Mouse (Mus musculus): ENCODE results near the gene Dcakd. TPM values are rescaled to one million over a fixed set of nuclear protein-coding genes. Genes with fewer than 3 reads are reported as not detected.
A peak's percentile ranks its signal among the peaks of the same experiment; 100 is the strongest.

Gene Dcakd
- polyA plus RNA-seq, 1 experiment from 2014 or later, result 198 TPM

DNA sequence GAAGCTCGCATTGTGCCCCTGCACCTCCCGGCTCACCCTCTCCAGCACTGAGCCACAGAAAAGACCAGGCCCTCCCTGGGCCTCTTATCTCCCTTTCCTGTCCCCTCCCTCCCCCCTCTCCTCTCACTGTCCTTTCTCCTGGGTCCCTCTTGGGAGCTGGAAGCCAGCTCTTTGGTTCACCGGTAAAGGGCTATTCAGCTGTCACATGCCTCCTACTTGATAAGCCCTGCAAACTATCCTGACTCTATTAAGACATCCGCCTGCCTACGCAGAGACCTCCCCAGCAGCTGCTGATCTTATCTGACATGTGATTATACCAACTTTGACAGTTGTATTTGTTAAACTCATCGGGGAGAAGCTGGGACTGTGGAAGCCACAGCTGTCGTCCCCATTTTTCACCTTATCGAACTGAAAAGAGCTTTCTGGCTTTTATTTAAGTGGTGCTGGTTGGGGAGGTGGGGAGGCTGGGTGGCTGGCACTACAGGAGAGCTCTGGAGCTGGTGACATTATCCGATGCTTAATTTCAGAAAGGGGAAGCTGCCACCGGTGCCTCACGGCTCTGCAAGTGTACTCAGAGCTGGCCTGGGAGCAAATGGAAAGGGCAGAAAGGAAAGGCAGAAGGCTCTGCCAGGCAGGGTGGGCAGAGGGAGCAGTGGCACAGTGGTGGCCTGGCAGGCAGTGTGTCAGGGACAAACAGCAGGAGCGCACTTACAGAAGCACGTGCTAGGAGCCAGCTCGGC is 29.4 kb downstream of the Dcakd start:
- Histone ChIP-seq H3K27me3 (ENCODE audit: control insufficient read depth, insufficient read depth, low read length) (no peaks in the 10 kb centered on the region), H3K4me1 (ENCODE audit: control insufficient read depth, insufficient read depth, low read length) (peaks cover 17% of the 10 kb centered on the region; the same call in 1 of the 2 replicates), H3K9ac (replicated peaks; ENCODE audit: low read depth, low read length) (no peak overlapping the region), H3K9me3 (ENCODE audit: control insufficient read depth, low read depth, low read length) (no peaks in the 10 kb centered on the region), H3K4me2 (replicated peaks; ENCODE audit: low read depth, low read length) (no peak overlapping the region), H3K36me3 (ENCODE audit: control insufficient read depth, insufficient read depth, low read length) (peaks cover 52% of the 10 kb centered on the region), H3K4me3 (ENCODE audit: low read depth, low read length) (no peak overlapping the region), H3K27ac (ENCODE audit: low read length) (no peak overlapping the region)
- no peak for ATAC-seq (ENCODE audit: insufficient number of reproducible peaks, insufficient read depth, low FRiP score, low read depth)
- 37% methylated on average over 14 of the region's 14 CpGs for WGBS

DNA sequence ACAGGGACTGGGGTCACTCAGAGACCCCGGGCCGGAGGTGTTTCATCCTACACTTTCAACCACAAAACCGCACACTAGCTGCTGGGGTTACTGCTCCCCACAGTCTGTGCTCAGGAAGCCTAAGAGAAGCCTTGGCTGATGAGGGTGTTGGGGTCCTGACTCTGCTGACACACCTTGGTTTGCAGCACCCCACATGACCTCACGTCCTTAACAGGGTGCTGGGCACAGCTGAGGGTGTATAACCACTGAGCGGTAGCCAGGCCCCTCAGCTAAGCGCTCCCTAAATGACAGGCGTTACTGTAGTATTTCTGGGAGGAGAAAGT is 29.9 kb downstream of the Dcakd start:
- H3K27ac ChIP-seq (ENCODE audit: low read length), result no peak overlapping the region
- ATAC-seq (ENCODE audit: insufficient number of reproducible peaks, insufficient read depth, low FRiP score, low read depth), result no peak
- WGBS, result 72% methylated on average over 7 of the region's 7 CpGs

DNA sequence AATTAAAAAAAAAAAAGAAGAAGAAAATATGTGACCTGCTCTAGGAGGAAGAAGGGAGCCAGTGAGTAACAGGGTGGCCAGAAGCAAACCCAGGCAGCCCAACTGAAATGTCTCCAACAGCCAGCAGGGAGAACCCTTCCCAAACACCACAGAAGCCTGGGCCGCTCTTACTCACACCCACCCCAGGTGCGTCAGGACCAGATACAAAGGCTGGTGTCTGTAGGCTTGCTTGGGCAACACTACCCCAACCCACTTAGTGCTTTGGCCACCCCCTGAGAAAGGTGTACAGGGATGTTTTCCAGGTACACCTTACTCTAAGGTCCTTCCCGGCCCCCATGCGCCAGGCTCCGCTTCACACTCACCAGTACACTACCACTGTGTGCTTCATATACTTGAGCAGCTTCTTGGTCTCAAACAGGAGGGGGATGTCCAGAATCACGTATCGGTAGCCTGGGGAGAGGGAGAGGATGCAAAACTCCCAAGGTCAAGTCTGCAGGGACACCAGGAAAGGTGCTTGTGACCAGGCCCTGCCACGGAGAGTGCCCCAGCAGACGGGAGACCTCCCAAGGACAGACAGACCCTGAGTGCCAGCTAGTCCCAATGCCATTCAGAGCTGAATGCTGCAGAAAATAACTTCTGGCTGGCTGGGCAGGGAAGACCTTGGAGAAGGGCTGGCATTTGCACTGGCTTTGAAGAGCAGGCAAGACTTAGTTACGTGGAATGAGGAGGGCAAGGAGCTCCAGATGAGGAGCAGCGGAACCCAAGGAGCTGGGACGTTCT is 31.0 kb downstream of the Dcakd start:
- no peak overlapping the region for H3K4me2 ChIP-seq (replicated peaks; ENCODE audit: low read depth, low read length)
- H3K4me3 ChIP-seq (ENCODE audit: low read depth, low read length), result no peak overlapping the region
- H3K27ac ChIP-seq (ENCODE audit: low read length), result no peak overlapping the region
- H3K9me3 ChIP-seq (ENCODE audit: control insufficient read depth, low read depth, low read length), result no peaks in the 10 kb centered on the region
- peaks cover 52% of the 10 kb centered on the region for H3K36me3 ChIP-seq (ENCODE audit: control insufficient read depth, insufficient read depth, low read length)
- ATAC-seq (ENCODE audit: insufficient number of reproducible peaks, insufficient read depth, low FRiP score, low read depth), result no peak
- H3K9ac ChIP-seq (replicated peaks; ENCODE audit: low read depth, low read length), result no peak overlapping the region
- peaks cover 16% of the 10 kb centered on the region for H3K4me1 ChIP-seq (ENCODE audit: control insufficient read depth, insufficient read depth, low read length)
- H3K27me3 ChIP-seq (ENCODE audit: control insufficient read depth, insufficient read depth, low read length), result no peaks in the 10 kb centered on the region
- WGBS, result 94% methylated on average over 12 of the region's 12 CpGs

More for the DNA sequence above, 29.9 kb downstream of the Dcakd start:
- Histone ChIP-seq H3K4me1 (ENCODE audit: control insufficient read depth, insufficient read depth, low read length) (peaks cover 13% of the 10 kb centered on the region; the same call in 1 of the 2 replicates), H3K27me3 (ENCODE audit: control insufficient read depth, insufficient read depth, low read length) (no peaks in the 10 kb centered on the region), H3K9ac (replicated peaks; ENCODE audit: low read depth, low read length) (no peak overlapping the region), H3K4me2 (replicated peaks; ENCODE audit: low read depth, low read length) (no peak overlapping the region), H3K36me3 (ENCODE audit: control insufficient read depth, insufficient read depth, low read length) (peaks cover 52% of the 10 kb centered on the region), H3K4me3 (ENCODE audit: low read depth, low read length) (no peak overlapping the region), H3K9me3 (ENCODE audit: control insufficient read depth, low read depth, low read length) (no peaks in the 10 kb centered on the region)

DNA sequence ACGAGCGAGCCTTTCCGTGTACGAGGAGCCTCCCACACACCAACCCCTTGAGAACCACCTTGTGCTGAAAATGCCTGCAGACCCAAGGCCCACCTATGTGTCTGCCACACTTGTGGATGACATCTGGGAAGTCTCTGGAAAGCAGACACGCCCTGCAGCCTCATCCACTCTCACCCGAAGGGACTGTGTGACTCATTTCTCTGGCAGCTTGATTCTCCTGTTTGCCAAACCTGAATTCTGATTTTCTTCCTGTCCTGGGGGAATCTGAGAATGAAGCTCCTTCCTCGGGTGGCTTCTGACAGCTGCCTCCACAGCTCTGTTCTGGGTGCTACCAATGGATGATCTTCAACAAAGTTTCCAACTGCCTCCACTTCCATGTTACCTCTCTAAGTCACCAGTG is 31.7 kb downstream of the Dcakd start:
- no peak overlapping the region for H3K4me3 ChIP-seq (ENCODE audit: low read depth, low read length)
- WGBS, result 77% methylated on average over 7 of the region's 7 CpGs
- H3K4me1 ChIP-seq (ENCODE audit: control insufficient read depth, insufficient read depth, low read length), result peaks cover 22% of the 10 kb centered on the region
- no peaks in the 10 kb centered on the region for H3K27me3 ChIP-seq (ENCODE audit: control insufficient read depth, insufficient read depth, low read length)
- peaks cover 52% of the 10 kb centered on the region for H3K36me3 ChIP-seq (ENCODE audit: control insufficient read depth, insufficient read depth, low read length)
- no peak for ATAC-seq (ENCODE audit: insufficient number of reproducible peaks, insufficient read depth, low FRiP score, low read depth)
- H3K9ac ChIP-seq (replicated peaks; ENCODE audit: low read depth, low read length), result no peak overlapping the region
- H3K27ac ChIP-seq (ENCODE audit: low read length), result no peak overlapping the region
- H3K9me3 ChIP-seq (ENCODE audit: control insufficient read depth, low read depth, low read length), result no peaks in the 10 kb centered on the region
- no peak overlapping the region for H3K4me2 ChIP-seq (replicated peaks; ENCODE audit: low read depth, low read length)

DNA sequence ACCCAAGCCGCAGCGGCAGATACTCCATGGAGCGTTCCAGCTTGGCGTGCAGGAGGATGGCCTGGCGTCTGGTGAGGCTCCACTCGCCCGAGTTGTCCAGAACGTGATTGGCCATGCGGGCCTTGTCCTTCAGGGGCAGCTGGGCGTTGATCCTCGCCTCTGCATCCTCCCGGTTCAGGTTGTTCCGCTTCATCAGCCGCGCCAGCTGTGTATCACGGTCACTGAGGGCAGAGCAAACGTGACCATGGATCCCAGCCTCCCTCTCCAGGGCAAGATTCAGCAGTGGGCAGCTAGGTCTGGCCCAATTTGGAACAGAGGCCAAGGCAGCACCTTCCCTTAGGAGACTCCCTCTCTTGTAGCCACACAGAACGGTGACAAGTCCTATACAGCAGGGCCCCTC is 33.2 kb downstream of the Dcakd start:
- no peak overlapping the region for H3K4me3 ChIP-seq (ENCODE audit: low read depth, low read length)
- no peak overlapping the region for H3K27ac ChIP-seq (ENCODE audit: low read length)
- WGBS, result 92% methylated on average over 18 of the region's 18 CpGs
- no peaks in the 10 kb centered on the region for H3K9me3 ChIP-seq (ENCODE audit: control insufficient read depth, low read depth, low read length)
- H3K4me2 ChIP-seq (replicated peaks; ENCODE audit: low read depth, low read length), result no peak overlapping the region
- no peaks in the 10 kb centered on the region for H3K27me3 ChIP-seq (ENCODE audit: control insufficient read depth, insufficient read depth, low read length)
- no peak for ATAC-seq (ENCODE audit: insufficient number of reproducible peaks, insufficient read depth, low FRiP score, low read depth)
- H3K4me1 ChIP-seq (ENCODE audit: control insufficient read depth, insufficient read depth, low read length), result peaks cover 23% of the 10 kb centered on the region
- H3K36me3 ChIP-seq (ENCODE audit: control insufficient read depth, insufficient read depth, low read length), result peaks cover 52% of the 10 kb centered on the region
- no peak overlapping the region for H3K9ac ChIP-seq (replicated peaks; ENCODE audit: low read depth, low read length)

DNA sequence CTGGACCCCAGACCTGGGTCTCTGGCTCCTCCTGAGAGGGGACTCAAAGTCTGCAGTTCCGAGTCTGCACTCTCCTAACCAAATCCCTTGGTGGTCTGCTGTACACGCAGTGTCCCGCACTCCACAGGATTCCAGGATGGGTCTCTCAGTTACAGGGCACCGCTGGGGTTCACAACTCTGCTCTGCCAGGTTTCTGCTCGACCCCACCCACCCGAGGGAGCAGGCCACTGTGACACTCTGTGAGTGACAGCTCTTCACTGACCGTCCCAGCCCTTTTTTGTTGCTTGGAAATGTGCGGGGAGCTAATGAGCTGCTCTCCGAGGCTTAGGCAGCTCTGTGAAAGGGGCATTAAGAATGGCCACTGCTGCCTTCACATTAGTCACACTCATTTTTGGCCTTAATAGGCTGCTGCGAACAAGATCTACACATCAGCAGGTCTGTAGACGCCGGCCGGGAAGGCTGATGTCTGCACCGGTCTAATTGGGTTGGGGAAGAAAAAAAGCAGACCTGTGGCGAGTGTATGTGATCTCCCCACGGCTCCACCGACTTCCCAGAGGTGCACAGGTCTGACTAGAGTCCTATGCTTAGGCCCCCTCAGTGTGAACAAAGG is 34.6 kb downstream of the Dcakd start:
- H3K9ac ChIP-seq (replicated peaks; ENCODE audit: low read depth, low read length), result no peak overlapping the region
- 52% methylated on average over 17 of the region's 17 CpGs for WGBS
- ATAC-seq (ENCODE audit: insufficient number of reproducible peaks, insufficient read depth, low FRiP score, low read depth), result no peak
- H3K27ac ChIP-seq (ENCODE audit: low read length), result no peak overlapping the region
- peaks cover 43% of the 10 kb centered on the region for H3K36me3 ChIP-seq (ENCODE audit: control insufficient read depth, insufficient read depth, low read length)
- H3K27me3 ChIP-seq (ENCODE audit: control insufficient read depth, insufficient read depth, low read length), result 0 out of 2 replicates have a peak, but pooled peaks cover 4% of the 10 kb centered on the region
- no peak overlapping the region for H3K4me2 ChIP-seq (replicated peaks; ENCODE audit: low read depth, low read length)
- no peaks in the 10 kb centered on the region for H3K9me3 ChIP-seq (ENCODE audit: control insufficient read depth, low read depth, low read length)
- H3K4me3 ChIP-seq (ENCODE audit: low read depth, low read length), result no peak overlapping the region
- H3K4me1 ChIP-seq (ENCODE audit: control insufficient read depth, insufficient read depth, low read length), result peaks cover 16% of the 10 kb centered on the region; the same call in 1 of the 2 replicates

DNA sequence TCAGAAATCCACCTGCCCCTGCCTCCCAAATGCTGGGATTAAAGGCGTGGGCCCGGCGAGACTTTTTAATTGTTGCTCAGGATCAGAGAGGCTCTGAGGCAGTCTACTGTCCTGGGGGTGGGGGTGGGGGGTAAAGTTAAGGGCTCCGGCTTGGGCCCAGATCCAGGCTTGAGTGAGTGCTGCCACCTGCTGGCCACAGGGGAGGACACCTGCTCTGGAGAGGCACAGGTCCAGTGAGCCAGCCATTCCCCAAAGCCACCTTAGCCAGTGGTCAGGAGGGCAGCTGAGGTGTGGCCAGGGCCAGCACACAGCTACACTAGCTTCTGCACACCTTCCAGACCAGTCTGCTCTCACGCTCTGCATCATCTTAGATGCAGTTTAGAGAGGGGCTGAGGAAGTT is 35.2 kb downstream of the Dcakd start:
- Histone ChIP-seq H3K9ac (replicated peaks; ENCODE audit: low read depth, low read length) (no peak overlapping the region), H3K4me3 (ENCODE audit: low read depth, low read length) (no peak overlapping the region), H3K4me1 (ENCODE audit: control insufficient read depth, insufficient read depth, low read length) (peaks cover 14% of the 10 kb centered on the region; the same call in 1 of the 2 replicates), H3K9me3 (ENCODE audit: control insufficient read depth, low read depth, low read length) (no peaks in the 10 kb centered on the region), H3K27ac (ENCODE audit: low read length) (no peak overlapping the region), H3K4me2 (replicated peaks; ENCODE audit: low read depth, low read length) (no peak overlapping the region), H3K36me3 (ENCODE audit: control insufficient read depth, insufficient read depth, low read length) (peaks cover 37% of the 10 kb centered on the region), H3K27me3 (ENCODE audit: control insufficient read depth, insufficient read depth, low read length) (0 out of 2 replicates have a peak, but pooled peaks cover 4% of the 10 kb centered on the region)
- peak; percentile 38; the same call in 1 of the 2 replicates for ATAC-seq (ENCODE audit: insufficient number of reproducible peaks, insufficient read depth, low FRiP score, low read depth)
- 10% methylated on average over 5 of the region's 5 CpGs for WGBS

DNA sequence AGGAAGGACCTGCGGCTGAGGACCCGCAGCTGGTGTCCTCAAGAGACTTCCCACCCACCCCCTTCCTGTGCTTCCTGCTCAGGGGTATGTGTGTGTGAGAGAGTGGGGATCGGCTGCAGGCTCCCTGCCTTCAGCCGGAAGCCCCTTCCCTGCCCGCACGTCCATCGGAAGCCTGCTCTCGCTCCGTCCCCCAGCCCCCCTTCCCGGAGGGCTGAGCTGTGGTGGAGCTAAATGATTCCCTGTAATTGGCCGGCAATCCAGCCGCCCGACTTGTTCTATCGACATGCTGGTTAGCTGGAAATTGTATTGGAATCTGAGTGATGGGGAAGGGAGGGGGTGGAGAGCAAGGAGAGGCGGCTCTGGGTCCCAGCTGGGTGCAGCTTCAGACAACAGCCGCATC is 36.5 kb downstream of the Dcakd start:
- H3K27ac ChIP-seq (ENCODE audit: low read length), result peak overlapping the region; percentile 36; the same call in 1 of the 2 replicates
- H3K9ac ChIP-seq (replicated peaks; ENCODE audit: low read depth, low read length), result no peak overlapping the region
- 0 out of 2 replicates have a peak overlapping the region, but pooled peaks have one; percentile 10 for H3K4me3 ChIP-seq (ENCODE audit: low read depth, low read length)
- ATAC-seq (ENCODE audit: insufficient number of reproducible peaks, insufficient read depth, low FRiP score, low read depth), result peak; percentile 51; the same call in 1 of the 2 replicates
- no peaks in the 10 kb centered on the region for H3K9me3 ChIP-seq (ENCODE audit: control insufficient read depth, low read depth, low read length)
- H3K36me3 ChIP-seq (ENCODE audit: control insufficient read depth, insufficient read depth, low read length), result peaks cover 24% of the 10 kb centered on the region
- H3K4me2 ChIP-seq (replicated peaks; ENCODE audit: low read depth, low read length), result peak overlapping the region; percentile 39
- H3K27me3 ChIP-seq (ENCODE audit: control insufficient read depth, insufficient read depth, low read length), result 0 out of 2 replicates have a peak, but pooled peaks cover 4% of the 10 kb centered on the region
- peaks cover 14% of the 10 kb centered on the region; the same call in 1 of the 2 replicates for H3K4me1 ChIP-seq (ENCODE audit: control insufficient read depth, insufficient read depth, low read length)
- WGBS, result 2% methylated on average over 16 of the region's 16 CpGs

All from stomach, embryonic 14.5 days (tissue).